Mouse (Mus musculus): ENCODE results near the gene Nav3.

Gene Nav3

GRCm38 (mm10) chr10:109641806-109642205 is 814.2 kb downstream of the Nav3 start:
- DNase-seq = no peak

DNA sequence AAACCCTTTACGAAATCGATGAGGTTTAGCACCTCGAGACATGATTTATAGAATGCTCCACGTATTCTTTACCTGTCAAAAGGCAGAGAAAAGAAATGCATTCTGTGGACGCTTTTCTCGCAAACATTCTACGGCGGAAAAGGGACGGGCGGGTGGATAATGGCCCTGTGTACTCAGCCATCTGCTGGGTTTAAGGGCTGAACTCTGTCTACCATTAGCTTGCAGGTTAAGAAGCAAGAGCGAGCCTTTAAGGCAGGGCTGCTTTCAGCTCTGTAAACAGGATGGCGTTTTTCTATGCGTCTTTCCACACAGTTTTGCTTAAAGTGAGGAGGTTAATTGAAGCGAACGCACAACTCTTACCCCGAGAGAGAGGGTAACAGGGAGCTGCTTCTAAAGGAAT is 818.3 kb downstream of the Nav3 start:
- DNase-seq = no peak

Measured in kidney, postnatal 4 days (tissue).